Mouse (Mus musculus) urinary bladder, postnatal 4 days (tissue): ENCODE data around the gene Swt1.
A peak's percentile ranks its signal among the peaks of the same experiment; 100 is the strongest.
"Not testable (repeated sequence)": the region's sequence is repeated elsewhere in the genome, so short reads cannot be mapped to it uniquely, and the experiment has no call there.

Experiments
- DNase-seq, 2 experiments: peaks; one replicate each; pipeline ENCODE4 v3.0.0; 2021 to 2022; ENCODE audit warnings: low spot score in 2 of 2

The Swt1 gene

DNA sequence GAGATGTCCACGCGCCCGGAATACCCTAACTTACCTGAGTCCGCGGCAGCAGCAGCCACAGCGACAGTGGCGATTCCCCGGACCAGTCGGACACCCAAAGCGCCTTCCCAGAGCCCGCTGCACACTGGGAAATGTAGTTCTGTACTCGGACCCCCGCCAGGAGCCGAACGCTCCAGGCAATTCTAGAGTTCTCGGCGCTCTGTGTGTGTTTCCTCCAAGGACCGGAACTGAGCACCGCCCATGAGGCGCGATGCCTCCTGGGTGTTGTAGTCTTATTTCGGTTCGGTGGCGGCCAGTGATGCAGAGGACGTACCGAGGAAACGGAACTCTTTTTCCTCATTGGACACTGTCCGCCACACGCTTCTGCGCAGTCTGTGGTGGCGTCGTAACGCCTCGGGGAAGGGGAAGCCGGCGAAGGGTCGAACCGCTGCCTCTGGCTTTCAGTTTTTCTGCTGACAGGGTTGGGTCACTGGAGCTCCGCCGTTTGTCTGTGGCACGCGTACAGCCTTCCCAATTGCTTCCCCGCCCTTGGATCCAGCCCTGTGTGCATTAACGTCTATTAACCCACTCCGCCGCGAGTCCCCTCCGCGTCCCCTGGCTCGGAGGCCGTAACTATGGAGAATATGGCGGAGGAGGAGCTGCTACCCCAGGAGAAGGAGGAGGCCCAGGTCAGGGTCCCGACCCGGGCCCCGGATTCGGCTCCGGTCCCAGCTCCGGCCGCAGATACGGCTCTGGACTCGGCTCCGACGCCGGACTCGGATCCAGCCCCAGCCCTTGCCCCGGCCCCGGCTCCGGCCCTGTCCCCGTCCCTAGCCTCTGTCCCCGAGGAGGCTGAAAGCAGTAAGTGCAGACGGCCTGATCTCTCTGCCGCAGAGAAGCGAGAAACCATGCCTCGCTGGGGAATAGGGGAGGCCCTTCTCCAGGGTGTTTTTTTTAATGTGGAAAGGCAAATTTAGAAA, at the start of gene Swt1, which contains the start of gene Trmt1l:
Gene Swt1 (minus strand): TSS at position 193 of the 959 bp plus-strand sequence.
Gene Trmt1l (plus strand): TSS at position 280 of the 959 bp plus-strand sequence.
- peak; percentile 95 to 96 for DNase-seq

DNA sequence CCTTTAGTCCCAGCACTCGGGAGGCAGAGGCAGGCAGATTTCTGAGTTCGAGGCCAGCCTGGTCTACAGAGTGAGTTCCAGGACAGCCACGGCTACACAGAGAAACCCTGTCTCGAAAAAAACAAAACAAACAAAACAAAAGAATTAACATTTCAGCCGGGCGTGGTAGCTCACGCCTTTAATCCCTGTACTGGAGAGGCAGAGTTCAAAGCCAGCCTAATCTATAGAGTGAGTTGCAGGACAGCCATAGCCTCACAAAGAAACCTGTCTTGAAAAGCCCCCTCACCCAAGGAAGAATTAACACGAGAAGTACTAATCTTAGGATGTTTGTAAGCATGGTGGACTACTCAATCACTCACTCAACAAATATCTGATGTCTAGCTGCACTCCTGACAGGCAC, 44.1 kb upstream of the Swt1 start:
- DNase-seq: not testable (repeated sequence)

DNA sequence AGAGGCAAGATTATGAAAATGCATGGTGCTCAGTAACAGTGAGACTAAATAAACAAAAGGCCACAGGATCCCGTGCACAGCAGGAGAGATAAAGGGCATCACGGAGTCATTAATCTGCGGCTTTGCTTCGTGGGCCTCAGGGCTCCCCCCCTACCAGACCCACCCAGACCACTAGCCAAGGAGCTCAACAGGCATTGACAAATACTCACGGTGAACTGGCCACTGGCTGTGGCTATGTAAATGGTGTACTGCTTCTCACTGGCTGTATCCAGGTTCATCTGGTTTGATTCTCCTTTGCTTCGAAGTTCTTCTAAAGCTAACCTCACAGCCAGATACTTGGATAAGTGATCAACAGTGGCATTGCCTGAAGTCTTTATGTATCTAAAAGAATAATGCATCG, 43.2 kb upstream of the Swt1 start:
- DNase-seq: no peak

- DNase-seq: no peak
Measured at GRCm38 (mm10) chr1:151466571-151466970, 38.3 kb upstream of the Swt1 start.

DNA sequence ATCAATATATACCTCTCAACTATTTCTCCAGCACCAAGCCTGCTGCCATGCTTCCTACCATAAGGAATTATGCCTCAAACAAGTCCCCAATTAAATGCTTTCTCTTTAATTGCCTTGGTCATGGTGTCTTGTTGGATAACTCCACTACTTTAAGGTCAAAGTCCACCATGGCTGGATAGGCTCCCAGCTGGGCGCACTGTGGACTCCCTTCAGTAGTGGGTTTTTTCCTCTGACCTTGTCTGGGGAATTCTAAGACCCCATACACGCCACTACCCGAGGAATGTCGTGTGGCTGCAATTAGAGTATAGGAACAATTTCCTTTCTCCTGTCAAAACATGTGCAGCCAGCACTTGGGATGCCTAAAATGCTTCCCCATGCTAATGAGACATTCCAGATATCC, 36.7 kb upstream of the Swt1 start:
- DNase-seq: no peak

DNA sequence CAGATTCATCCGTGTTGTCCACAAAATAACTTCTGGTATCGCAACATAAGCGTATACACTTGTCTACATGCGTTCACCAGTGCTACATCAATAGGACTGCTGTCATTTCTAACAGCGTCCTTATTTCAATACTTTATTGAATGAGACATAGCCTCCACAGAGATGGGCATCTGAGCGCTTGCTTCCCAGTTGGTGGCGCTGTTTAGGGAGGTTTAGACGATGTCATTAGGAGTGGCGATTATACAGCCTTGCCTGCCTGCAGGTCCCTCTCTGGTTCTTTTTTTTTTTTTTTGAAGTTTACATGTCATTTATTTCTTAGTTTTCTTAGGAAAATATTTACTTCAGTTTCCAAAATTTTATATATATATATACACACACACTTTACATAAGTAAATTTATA, 33.0 kb upstream of the Swt1 start:
- DNase-seq: no peak

GRCm38 (mm10) chr1:151457087-151457486, 28.8 kb upstream of the Swt1 start:
- no peak for DNase-seq

GRCm38 (mm10) chr1:151451946-151452345, 23.7 kb upstream of the Swt1 start:
- DNase-seq: no peak

DNA sequence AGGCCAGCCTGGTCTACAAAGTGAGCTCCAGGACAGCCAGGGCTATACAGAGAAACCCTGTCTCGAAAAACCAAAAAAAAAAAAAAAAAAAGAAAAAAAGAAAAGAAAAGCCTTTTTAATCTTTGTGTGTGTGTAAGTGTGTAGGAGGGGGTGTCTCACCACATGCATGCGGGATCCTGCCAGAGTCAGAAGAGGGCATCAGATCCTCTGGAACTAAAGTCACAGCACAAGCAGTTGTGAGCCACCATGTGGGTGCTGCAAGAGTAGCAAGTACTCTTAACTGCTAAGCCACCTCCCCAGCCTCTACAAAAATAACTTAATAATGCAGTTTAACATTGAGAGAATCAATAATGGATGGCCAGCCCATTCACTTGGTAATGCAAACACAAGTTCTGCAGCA, 22.6 kb upstream of the Swt1 start:
- DNase-seq: no peak

DNA sequence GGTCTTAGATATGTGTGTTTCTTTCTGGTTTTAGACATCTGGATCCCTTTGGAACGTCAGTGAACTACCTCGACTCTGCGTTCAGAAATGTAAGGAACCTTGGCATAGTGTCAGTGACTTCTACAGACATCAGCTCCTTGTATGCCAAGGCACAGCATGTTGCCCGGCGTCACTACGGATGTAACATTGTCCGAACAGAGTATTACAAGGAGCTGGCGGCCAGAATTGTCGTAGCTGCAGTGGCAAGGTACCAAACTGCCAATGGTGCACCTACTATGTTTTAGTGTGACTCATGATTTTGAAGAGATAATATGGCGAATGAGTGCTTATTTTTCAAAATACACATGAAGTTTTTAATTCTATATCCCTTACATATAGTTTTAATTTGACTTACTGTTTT, 21.6 kb upstream of the Swt1 start:
- DNase-seq: no peak

- no peak for DNase-seq
Measured at GRCm38 (mm10) chr1:151435431-151435830, 7.2 kb upstream of the Swt1 start.

DNA sequence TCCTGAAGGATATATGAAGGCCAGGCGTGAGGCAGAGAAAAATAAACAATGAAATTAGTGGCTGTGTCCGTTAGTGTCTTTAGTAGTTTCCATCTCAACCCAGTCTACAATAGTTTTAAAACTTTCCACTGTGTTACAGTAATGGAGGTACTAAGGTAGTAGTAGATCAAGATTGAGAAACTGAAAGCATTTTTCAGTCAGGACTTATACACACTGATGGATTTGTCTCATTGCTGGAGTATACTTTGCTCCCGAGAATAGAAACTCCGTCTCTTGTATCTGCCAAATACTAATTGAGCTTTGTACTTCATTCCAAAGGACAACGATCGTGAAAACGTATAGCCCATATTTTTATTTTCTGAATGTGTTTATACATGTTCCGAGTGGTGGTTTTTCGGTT, 1.1 kb upstream of the Swt1 start:
- DNase-seq: no peak

GRCm38 (mm10) chr1:151427888-151428262, 380 bp downstream of the Swt1 start:
- DNase-seq: no peak

- DNase-seq: no peak
Measured at GRCm38 (mm10) chr1:151426947-151427600, 1.2 kb downstream of the Swt1 start.

DNA sequence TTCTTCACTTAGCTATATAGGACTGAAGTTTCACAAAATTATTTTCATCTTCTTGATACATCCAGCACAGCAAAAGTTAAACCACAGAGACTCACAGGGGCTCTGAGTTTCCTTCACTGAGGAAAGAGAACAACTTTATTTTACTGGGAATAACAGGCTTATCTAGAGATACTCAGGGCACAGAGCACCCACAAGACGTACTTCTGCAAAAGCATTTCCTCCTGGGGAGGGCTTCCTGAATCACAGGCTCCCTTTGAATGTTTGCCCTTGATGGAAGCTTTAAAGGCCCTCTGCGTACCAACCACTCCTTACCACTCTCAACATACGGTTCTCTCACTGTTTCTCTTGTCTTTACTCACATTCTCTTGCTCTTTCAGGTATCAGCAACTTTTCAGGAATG, 6.1 kb downstream of the Swt1 start:
- DNase-seq: no peak

DNA sequence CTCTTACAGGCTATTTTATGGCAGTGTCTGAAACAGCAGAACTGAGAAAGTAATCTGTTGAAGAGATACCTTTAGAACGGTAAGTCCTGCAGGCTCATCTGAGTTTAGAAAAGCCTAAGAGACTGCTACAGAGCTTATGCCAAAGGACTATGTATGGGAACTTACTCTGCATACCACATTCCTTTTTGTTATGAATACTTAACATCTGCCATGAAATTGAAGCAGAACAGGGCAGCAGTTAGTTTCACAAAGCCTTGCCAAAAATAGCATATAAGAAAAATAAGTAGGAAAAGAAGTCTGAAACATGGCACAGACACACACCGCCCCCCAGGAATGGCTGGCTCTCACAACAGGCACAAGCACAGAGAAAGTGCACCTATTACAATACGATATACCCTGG, 18.4 kb downstream of the Swt1 start:
- DNase-seq: no peak

DNA sequence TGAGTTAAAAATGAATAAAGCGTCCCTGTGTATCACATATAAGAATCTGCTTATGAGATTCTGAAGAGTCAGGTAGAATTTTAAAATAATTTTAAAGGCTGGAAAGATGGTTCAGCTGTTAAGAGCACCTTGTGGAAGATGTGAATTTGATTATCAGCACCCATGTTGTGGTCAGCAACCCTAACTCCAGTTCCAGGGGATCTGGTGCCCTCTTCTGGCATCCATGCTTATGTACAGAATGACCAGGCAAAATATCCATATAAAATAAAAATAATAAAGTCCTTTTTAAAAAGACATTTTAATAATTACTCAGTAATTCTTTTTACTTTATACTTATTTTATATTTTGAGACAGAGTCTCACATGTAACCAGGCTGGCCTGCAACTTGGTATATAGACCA, 38.2 kb downstream of the Swt1 start:
- no peak for DNase-seq

- DNase-seq: no peak
Measured at GRCm38 (mm10) chr1:151377353-151377752, 50.9 kb downstream of the Swt1 start.

GRCm38 (mm10) chr1:151372823-151373222, 55.4 kb downstream of the Swt1 start:
- no peak for DNase-seq

GRCm38 (mm10) chr1:151371543-151371942, 56.7 kb downstream of the Swt1 start:
- DNase-seq: no peak

GRCm38 (mm10) chr1:151370573-151370972, 57.7 kb downstream of the Swt1 start:
- DNase-seq: no peak

GRCm38 (mm10) chr1:151368444-151368843, 59.8 kb downstream of the Swt1 start:
- no peak for DNase-seq

- no peak for DNase-seq
Measured at GRCm38 (mm10) chr1:151367721-151368324, 60.4 kb downstream of the Swt1 start.
